ENCODE assay signal across 19 mouse cellular contexts in the genomic region with DNA sequence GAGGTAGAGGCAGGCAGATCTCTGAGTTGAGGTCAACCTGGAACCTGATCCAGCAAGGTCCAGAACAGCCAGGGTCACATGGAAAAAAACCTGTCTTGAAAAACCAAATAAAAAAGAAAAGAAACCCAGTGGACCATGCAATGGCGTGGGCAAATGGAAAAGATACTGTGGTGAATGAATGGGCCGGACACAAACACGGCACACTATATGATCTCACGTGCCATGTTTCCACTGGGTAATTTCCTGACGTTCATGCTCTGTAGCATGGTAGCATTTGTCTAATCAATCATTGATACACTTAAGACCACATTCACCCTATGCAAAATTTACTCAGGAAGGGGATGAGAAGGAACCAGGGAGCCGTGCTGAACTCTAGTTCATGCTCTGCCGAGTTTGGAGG. TPM values are rescaled to one million over a fixed set of nuclear protein-coding genes. Genes with fewer than 3 reads are reported as not detected.
DNase-seq lines count a peak whose midpoint lies in the region; ATAC-seq and TF ChIP-seq lines count a peak whose summit lies in the region.
"Had no signal": no experiment of that assay in that cellular context is flagged by ENCODE, and none has a peak within 500 bp of the region (broad histone marks: within the 10 kb centered on the region; RNA-seq: fewer than 3 reads in every experiment).

No protein-coding gene starts in this region.

- H3K4me3 ChIP-seq in heart, embryonic 10.5 days = no peak overlapping the region
- no peak overlapping the region for H3K4me3 ChIP-seq in heart, postnatal 0 days (ENCODE audit: low read depth, low read length)
- H3K4me3 ChIP-seq in lung, embryonic 15.5 days = no peak overlapping the region
- no peak overlapping the region for H3K4me3 ChIP-seq in lung, adult 2 months (replicated peaks; ENCODE audit: extremely low read depth, low read depth, low read length)
- H3K4me3 ChIP-seq: embryonic facial prominence, embryonic 13.5 days; forebrain, embryonic 13.5 days; hindbrain, embryonic 15.5 days had no signal

- H3K27me3 ChIP-seq in heart, embryonic 10.5 days (ENCODE audit: insufficient read depth, poor library complexity, severe bottlenecking) = no peaks in the 10 kb centered on the region
- H3K27me3 ChIP-seq in heart, postnatal 0 days (ENCODE audit: control insufficient read depth, insufficient read depth, low read length) = no peaks in the 10 kb centered on the region
- H3K27me3 ChIP-seq in lung, embryonic 15.5 days = no peaks in the 10 kb centered on the region
- H3K27me3 ChIP-seq: embryonic facial prominence, embryonic 13.5 days; forebrain, embryonic 13.5 days; hindbrain, embryonic 15.5 days; Patski had no signal

- no peak for TF ChIP-seq POLR2A in lung, adult 2 months (IDR thresholded peaks at IDR 0.05; ENCODE audit: borderline replicate concordance, extremely low read depth, low read depth, low read length)

- ATAC-seq in heart, postnatal 0 days (ENCODE audit: insufficient read depth, low read depth) = no peak
- no peak for ATAC-seq in lung, embryonic 15.5 days (ENCODE audit: borderline replicate concordance, extremely low read depth, low FRiP score, low TSS enrichment)
- ATAC-seq: forebrain, embryonic 13.5 days; forebrain, postnatal 0 days; intestine, embryonic 16.5 days; Patski had no signal

- WGBS in heart, embryonic 10.5 days = 71% methylated on average over 7 of the region's 7 CpGs
- WGBS in heart, postnatal 0 days = 69% methylated on average over 7 of the region's 7 CpGs
- 48% methylated on average over 7 of the region's 7 CpGs for WGBS in lung, embryonic 15.5 days
- WGBS in lung, adult 2 months = 49% methylated on average over 7 of the region's 7 CpGs

- intact Hi-C loops in heart, postnatal 36 days (cut with DNase I) = loop anchor here (5.0 kb wide), 1 partner anchor 39 kb away; the partner anchor contains the start of gene Mmp15

- no peaks in the 10 kb centered on the region for H3K36me3 ChIP-seq in heart, embryonic 10.5 days
- H3K36me3 ChIP-seq in heart, postnatal 0 days (replicated peaks; ENCODE audit: control insufficient read depth, insufficient read depth, low read length) = no peaks in the 10 kb centered on the region
- no peaks in the 10 kb centered on the region for H3K36me3 ChIP-seq in lung, embryonic 15.5 days
- H3K36me3 ChIP-seq: embryonic facial prominence, embryonic 13.5 days; hindbrain, embryonic 15.5 days had no signal

- H3K9me3 ChIP-seq in heart, embryonic 10.5 days = no peaks in the 10 kb centered on the region
- H3K9me3 ChIP-seq in heart, postnatal 0 days (replicated peaks; ENCODE audit: control insufficient read depth, low read length) = no peaks in the 10 kb centered on the region
- H3K9me3 ChIP-seq in lung, embryonic 15.5 days = no peaks in the 10 kb centered on the region
- H3K9me3 ChIP-seq: embryonic facial prominence, embryonic 13.5 days; forebrain, embryonic 13.5 days; hindbrain, embryonic 15.5 days had no signal

- H3K27ac ChIP-seq in heart, embryonic 10.5 days = peak overlapping the region; percentile 71; the same call in 1 of the 2 replicates
- peak overlapping the region; percentile 79; the same call in 1 of the 2 replicates for H3K27ac ChIP-seq in heart, postnatal 0 days (ENCODE audit: low read depth)
- peak overlapping the region; percentile 88 for H3K27ac ChIP-seq in lung, embryonic 15.5 days
- H3K27ac ChIP-seq: embryonic facial prominence, embryonic 13.5 days; forebrain, embryonic 13.5 days; hindbrain, embryonic 15.5 days had no signal

- no peak for TF ChIP-seq EP300 in heart, postnatal 0 days (IDR thresholded peaks at IDR 0.05; ENCODE audit: low read depth)

- TF ChIP-seq CTCF in heart, postnatal 0 days (IDR thresholded peaks at IDR 0.05; ENCODE audit: low read depth) = no peak
- TF ChIP-seq CTCF in lung, adult 2 months (IDR thresholded peaks at IDR 0.05; ENCODE audit: insufficient read depth, low read length) = no peak

- no peak for DNase-seq in heart, embryonic 10.5 days (ENCODE audit: low spot score)
- no peak for DNase-seq in heart, postnatal 36 days
- DNase-seq in heart, postnatal 0 days (ENCODE audit: low spot score) = no peak
- DNase-seq in heart, adult 9 months (ENCODE audit: low spot score in 2 of 2) = no peak
- DNase-seq in lung, adult 2 months = no peak
- no peak for DNase-seq in left cerebral cortex, adult 18-20 months (ENCODE audit: low spot score in 2 of 2)
- DNase-seq: adrenal gland, postnatal 14 days; cerebellum, adult 11-12 months; cerebellum, adult 9-11 months; cerebellum, postnatal 36 days; forebrain, postnatal 0 days; gastrocnemius, postnatal 14 days; heart, postnatal 14 days had no signal

- no peak overlapping the region for H3K9ac ChIP-seq in heart, postnatal 0 days (replicated peaks; ENCODE audit: low read depth, low read length)
- H3K9ac ChIP-seq in lung, embryonic 15.5 days = no peak overlapping the region
- H3K9ac ChIP-seq: embryonic facial prominence, embryonic 13.5 days; forebrain, embryonic 13.5 days; forebrain, postnatal 0 days; hindbrain, embryonic 15.5 days had no signal

- H3K4me1 ChIP-seq in heart, embryonic 10.5 days = peaks cover 40% of the 10 kb centered on the region
- H3K4me1 ChIP-seq in heart, postnatal 0 days (ENCODE audit: control insufficient read depth, insufficient read depth) = peaks cover 13% of the 10 kb centered on the region
- H3K4me1 ChIP-seq in lung, embryonic 15.5 days = peaks cover 13% of the 10 kb centered on the region
- H3K4me1 ChIP-seq in lung, adult 2 months (ENCODE audit: control insufficient read depth, insufficient read depth, low read length) = peaks cover 21% of the 10 kb centered on the region
- H3K4me1 ChIP-seq: forebrain, embryonic 13.5 days; hindbrain, embryonic 15.5 days had no signal

- H3K4me2 ChIP-seq in heart, postnatal 0 days (ENCODE audit: low read depth, low read length) = no peak overlapping the region
- H3K4me2 ChIP-seq in lung, embryonic 15.5 days = no peak overlapping the region
- H3K4me2 ChIP-seq: embryonic facial prominence, embryonic 13.5 days; forebrain, embryonic 13.5 days; hindbrain, embryonic 15.5 days had no signal

RNA-seq across cellular contexts. Expression of gene Mmp15, which starts 39.0 kb away (rescaled TPM):
- 30.9 and 50.2 TPM in 2 replicates for polyA plus RNA-seq in heart, embryonic 10.5 days (2016; fragmentation: Nextera tagmentation; extraction: Ambion mirVana)
- 10 to 100 TPM; 58.7 to 67.8 TPM for total RNA-seq in heart, postnatal 36 days (2021)
- total RNA-seq in heart, postnatal 0 days (2014; rRNA removed; ENCODE audit: low replicate concordance) = 132 and 171 TPM in 2 replicates
- polyA plus RNA-seq in heart, postnatal 0 days (2015; fragmentation: Nextera tagmentation; extraction: Ambion mirVana) = 30.1 and 32.9 TPM in 2 replicates
- polyA plus RNA-seq in lung, embryonic 15.5 days (2015; fragmentation: Nextera tagmentation; extraction: Ambion mirVana) = 18.1 and 20.4 TPM in 2 replicates
- polyA plus RNA-seq in lung, adult 2 months (2012; rRNA removed) = 120 and 133 TPM in 2 replicates
- total RNA-seq in left cerebral cortex, adult 18-20 months (2021) = 10 to 100 TPM; 12.6 to 15.3 TPM

RNA-seq across cellular contexts. Expression of gene Cfap20, which starts 43.6 kb away (rescaled TPM):
- 126 and 129 TPM in 2 replicates for polyA plus RNA-seq in heart, embryonic 10.5 days (2016; fragmentation: Nextera tagmentation; extraction: Ambion mirVana)
- total RNA-seq in heart, postnatal 36 days (2021) = 10 to 100 TPM; 24.2 to 25.9 TPM
- 93.8 and 97.2 TPM in 2 replicates for total RNA-seq in heart, postnatal 0 days (2014; rRNA removed; ENCODE audit: low replicate concordance)
- polyA plus RNA-seq in heart, postnatal 0 days (2015; fragmentation: Nextera tagmentation; extraction: Ambion mirVana) = 112 and 115 TPM in 2 replicates
- polyA plus RNA-seq in lung, embryonic 15.5 days (2015; fragmentation: Nextera tagmentation; extraction: Ambion mirVana) = 143 and 150 TPM in 2 replicates
- polyA plus RNA-seq in lung, adult 2 months (2012; rRNA removed) = 65.0 and 66.0 TPM in 2 replicates
- total RNA-seq in left cerebral cortex, adult 18-20 months (2021) = 10 to 100 TPM; 58.8 to 60.7 TPM

RNA-seq across cellular contexts. Expression of gene Usb1, which starts 59.0 kb away (rescaled TPM):
- 31.5 and 33.0 TPM in 2 replicates for polyA plus RNA-seq in heart, embryonic 10.5 days (2016; fragmentation: Nextera tagmentation; extraction: Ambion mirVana)
- 10 to 100 TPM; 13.6 to 18.9 TPM for total RNA-seq in heart, postnatal 36 days (2021)
- 37.3 and 49.0 TPM in 2 replicates for total RNA-seq in heart, postnatal 0 days (2014; rRNA removed; ENCODE audit: low replicate concordance)
- polyA plus RNA-seq in heart, postnatal 0 days (2015; fragmentation: Nextera tagmentation; extraction: Ambion mirVana) = 28.8 and 29.6 TPM in 2 replicates
- 39.6 and 40.4 TPM in 2 replicates for polyA plus RNA-seq in lung, embryonic 15.5 days (2015; fragmentation: Nextera tagmentation; extraction: Ambion mirVana)
- polyA plus RNA-seq in lung, adult 2 months (2012; rRNA removed) = 26.1 and 31.8 TPM in 2 replicates
- total RNA-seq in left cerebral cortex, adult 18-20 months (2021) = 10 to 100 TPM; 11.6 to 12.3 TPM

RNA-seq across cellular contexts. Expression of gene Zfp319, which starts 59.4 kb away (rescaled TPM):
- 7.5 TPM in 2 replicates for polyA plus RNA-seq in heart, embryonic 10.5 days (2016; fragmentation: Nextera tagmentation; extraction: Ambion mirVana)
- 1 to 10 TPM; 8.1 to 8.7 TPM for total RNA-seq in heart, postnatal 36 days (2021)
- total RNA-seq in heart, postnatal 0 days (2014; rRNA removed; ENCODE audit: low replicate concordance) = 7.0 and 7.8 TPM in 2 replicates
- 3.0 and 3.6 TPM in 2 replicates for polyA plus RNA-seq in heart, postnatal 0 days (2015; fragmentation: Nextera tagmentation; extraction: Ambion mirVana)
- polyA plus RNA-seq in lung, embryonic 15.5 days (2015; fragmentation: Nextera tagmentation; extraction: Ambion mirVana) = 8.2 and 9.4 TPM in 2 replicates
- 17.1 and 20.8 TPM in 2 replicates for polyA plus RNA-seq in lung, adult 2 months (2012; rRNA removed)
- 10 to 100 TPM; 17.2 to 18.3 TPM for total RNA-seq in left cerebral cortex, adult 18-20 months (2021)
